Mouse (Mus musculus): ENCODE data around the gene Mindy4b-ps.
"Not testable (repeated sequence)": the region's sequence is repeated elsewhere in the genome, so short reads cannot be mapped to it uniquely, and the experiment has no call there.

Gene Mindy4b-ps

GRCm38 (mm10) chr3:58822211-58822610, at the start of gene Mindy4b-ps:
Gene Mindy4b-ps (minus strand): TSS chr3:58822311.
- in situ Hi-C loops (cut with MboI; ENCODE audit: low pct_unique_long_range_greater_than_20kb in 1 of 2, low sequenced_read_pairs in 2 of 2, unreplicated experiment in 1 of 2): no loop called here

- in situ Hi-C loops (cut with MboI; ENCODE audit: low pct_unique_long_range_greater_than_20kb in 1 of 2, low sequenced_read_pairs in 2 of 2, unreplicated experiment in 1 of 2): not testable (repeated sequence)
These were observed 49.8 kb upstream of the Mindy4b-ps start for GRCm38 (mm10) chr3:58871882-58872281.

GRCm38 (mm10) chr3:58865690-58866089, 43.6 kb upstream of the Mindy4b-ps start:
- in situ Hi-C loops (cut with MboI; ENCODE audit: low pct_unique_long_range_greater_than_20kb in 1 of 2, low sequenced_read_pairs in 2 of 2, unreplicated experiment in 1 of 2): no loop called here

- in situ Hi-C loops (cut with MboI; ENCODE audit: low pct_unique_long_range_greater_than_20kb in 1 of 2, low sequenced_read_pairs in 2 of 2, unreplicated experiment in 1 of 2): no loop called here
These were observed 40.9 kb upstream of the Mindy4b-ps start for GRCm38 (mm10) chr3:58862976-58863375.

GRCm38 (mm10) chr3:58843415-58843814, 21.3 kb upstream of the Mindy4b-ps start:
- in situ Hi-C loops (cut with MboI; ENCODE audit: low pct_unique_long_range_greater_than_20kb in 1 of 2, low sequenced_read_pairs in 2 of 2, unreplicated experiment in 1 of 2): loop anchor here in 1 of 2 experiments (25.0 kb wide), 1 partner anchor 219 kb away; no protein-coding TSS in a partner anchor

- in situ Hi-C loops (cut with MboI; ENCODE audit: low pct_unique_long_range_greater_than_20kb in 1 of 2, low sequenced_read_pairs in 2 of 2, unreplicated experiment in 1 of 2): loop anchor here in 1 of 2 experiments (25.0 kb wide), 1 partner anchor 229 kb away; no protein-coding TSS in a partner anchor
These were observed 11.5 kb upstream of the Mindy4b-ps start for GRCm38 (mm10) chr3:58833442-58834160.

GRCm38 (mm10) chr3:58832888-58833287, 10.8 kb upstream of the Mindy4b-ps start:
- in situ Hi-C loops (cut with MboI; ENCODE audit: low pct_unique_long_range_greater_than_20kb in 1 of 2, low sequenced_read_pairs in 2 of 2, unreplicated experiment in 1 of 2): loop anchor here in 1 of 2 experiments (25.0 kb wide), 1 partner anchor 229 kb away; no protein-coding TSS in a partner anchor

- in situ Hi-C loops (cut with MboI; ENCODE audit: low pct_unique_long_range_greater_than_20kb in 1 of 2, low sequenced_read_pairs in 2 of 2, unreplicated experiment in 1 of 2): loop anchor here in 1 of 2 experiments (25.0 kb wide), 1 partner anchor 231 kb away; no protein-coding TSS in a partner anchor
These were observed 9.5 kb upstream of the Mindy4b-ps start for GRCm38 (mm10) chr3:58831586-58831985.

GRCm38 (mm10) chr3:58829926-58830325, 7.8 kb upstream of the Mindy4b-ps start:
- in situ Hi-C loops (cut with MboI; ENCODE audit: low pct_unique_long_range_greater_than_20kb in 1 of 2, low sequenced_read_pairs in 2 of 2, unreplicated experiment in 1 of 2): loop anchor here in 1 of 2 experiments (25.0 kb wide), 1 partner anchor 232 kb away; no protein-coding TSS in a partner anchor

- in situ Hi-C loops (cut with MboI; ENCODE audit: low pct_unique_long_range_greater_than_20kb in 1 of 2, low sequenced_read_pairs in 2 of 2, unreplicated experiment in 1 of 2): loop anchor here in 1 of 2 experiments (25.0 kb wide), 1 partner anchor 234 kb away; no protein-coding TSS in a partner anchor
These were observed 6.4 kb upstream of the Mindy4b-ps start for GRCm38 (mm10) chr3:58828366-58829153.

GRCm38 (mm10) chr3:58826266-58826665, 4.2 kb upstream of the Mindy4b-ps start:
- in situ Hi-C loops (cut with MboI; ENCODE audit: low pct_unique_long_range_greater_than_20kb in 1 of 2, low sequenced_read_pairs in 2 of 2, unreplicated experiment in 1 of 2): loop anchor here in 1 of 2 experiments (25.0 kb wide), 1 partner anchor 236 kb away; no protein-coding TSS in a partner anchor

- in situ Hi-C loops (cut with MboI; ENCODE audit: low pct_unique_long_range_greater_than_20kb in 1 of 2, low sequenced_read_pairs in 2 of 2, unreplicated experiment in 1 of 2): no loop called here
These were observed 4.8 kb downstream of the Mindy4b-ps start for GRCm38 (mm10) chr3:58817337-58817736.

- in situ Hi-C loops (cut with MboI; ENCODE audit: low pct_unique_long_range_greater_than_20kb in 1 of 2, low sequenced_read_pairs in 2 of 2, unreplicated experiment in 1 of 2): no loop called here
These were observed 7.9 kb downstream of the Mindy4b-ps start for GRCm38 (mm10) chr3:58814191-58814590.

GRCm38 (mm10) chr3:58810353-58810752, 11.8 kb downstream of the Mindy4b-ps start:
- in situ Hi-C loops (cut with MboI; ENCODE audit: low pct_unique_long_range_greater_than_20kb in 1 of 2, low sequenced_read_pairs in 2 of 2, unreplicated experiment in 1 of 2): no loop called here

GRCm38 (mm10) chr3:58809111-58809915, 12.8 kb downstream of the Mindy4b-ps start:
- in situ Hi-C loops (cut with MboI; ENCODE audit: low pct_unique_long_range_greater_than_20kb in 1 of 2, low sequenced_read_pairs in 2 of 2, unreplicated experiment in 1 of 2): no loop called here

- in situ Hi-C loops (cut with MboI; ENCODE audit: low pct_unique_long_range_greater_than_20kb in 1 of 2, low sequenced_read_pairs in 2 of 2, unreplicated experiment in 1 of 2): no loop called here
These were observed 13.5 kb downstream of the Mindy4b-ps start for GRCm38 (mm10) chr3:58808636-58809035.

GRCm38 (mm10) chr3:58804745-58805144, 17.4 kb downstream of the Mindy4b-ps start:
- in situ Hi-C loops (cut with MboI; ENCODE audit: low pct_unique_long_range_greater_than_20kb in 1 of 2, low sequenced_read_pairs in 2 of 2, unreplicated experiment in 1 of 2): no loop called here

GRCm38 (mm10) chr3:58798676-58799075, 23.4 kb downstream of the Mindy4b-ps start:
- in situ Hi-C loops (cut with MboI; ENCODE audit: low pct_unique_long_range_greater_than_20kb in 1 of 2, low sequenced_read_pairs in 2 of 2, unreplicated experiment in 1 of 2): loop anchor here in 1 of 2 experiments (25.0 kb wide), 1 partner anchor 286 kb away; no protein-coding TSS in a partner anchor
